Mouse (Mus musculus): ENCODE results near the gene Vmn2r87. TPM values are rescaled to one million over a fixed set of nuclear protein-coding genes. Genes with fewer than 3 reads are reported as not detected.
"Not testable (repeated sequence)": the region's sequence is repeated elsewhere in the genome, so short reads cannot be mapped to it uniquely, and the experiment has no call there.

The Vmn2r87 gene
- polyA plus RNA-seq, 1 experiment from 2014 or later: not detected

DNA sequence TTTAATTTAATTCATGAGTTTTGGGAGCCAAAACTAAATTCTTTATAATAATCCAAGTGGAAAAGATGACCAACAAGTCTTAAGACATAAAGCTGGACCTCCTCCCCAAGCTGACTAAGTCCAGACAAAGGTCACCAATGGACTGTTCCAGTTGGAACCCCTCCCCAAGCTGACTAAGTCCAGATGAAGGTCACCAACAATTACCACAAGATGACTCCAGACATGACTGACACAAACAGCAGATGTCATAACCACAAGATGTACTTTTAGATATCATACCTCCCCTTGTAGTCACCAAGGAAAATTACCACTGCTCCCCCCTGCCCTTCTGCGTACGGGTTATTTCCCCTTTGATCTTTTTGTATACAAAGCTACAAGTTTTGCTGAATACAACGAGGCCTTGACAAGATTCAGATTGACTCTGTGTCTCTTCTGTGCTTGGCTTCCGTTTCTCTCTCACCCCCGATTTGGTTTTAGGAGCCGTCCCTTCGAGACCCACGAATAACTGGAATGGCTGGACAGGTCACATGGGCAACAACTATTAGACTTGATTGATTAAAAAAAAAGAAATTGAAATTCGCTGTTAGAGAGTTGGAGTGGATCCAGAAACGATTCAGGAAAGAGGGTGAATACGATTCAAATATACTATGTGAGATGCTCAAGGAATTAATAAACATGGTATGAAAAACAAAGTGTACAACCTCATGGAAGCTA, 62.9 kb downstream of the Vmn2r87 start:
- not testable (repeated sequence) for H3K9me3 ChIP-seq (ENCODE audit: control insufficient read depth, low read length); H3K27ac ChIP-seq (ENCODE audit: low read depth); H3K4me3 ChIP-seq (ENCODE audit: low read depth, low read length); H3K9ac ChIP-seq (ENCODE audit: low read length); ATAC-seq (replicated peaks; ENCODE audit: low FRiP score, low TSS enrichment, low read depth); DNase-seq (ENCODE audit: low spot score); H3K27me3 ChIP-seq (replicated peaks; ENCODE audit: control insufficient read depth, insufficient read depth, low read length); H3K4me2 ChIP-seq (ENCODE audit: low read length); H3K36me3 ChIP-seq (ENCODE audit: control insufficient read depth, insufficient read depth, low read length); H3K4me1 ChIP-seq (replicated peaks; ENCODE audit: control insufficient read depth, insufficient read depth, low read length)
- 82% methylated on average over 11 of the region's 11 CpGs for WGBS

- not testable (repeated sequence) for H3K9me3 ChIP-seq (ENCODE audit: control insufficient read depth, low read length); ATAC-seq (replicated peaks; ENCODE audit: low FRiP score, low TSS enrichment, low read depth); DNase-seq (ENCODE audit: low spot score); H3K27me3 ChIP-seq (replicated peaks; ENCODE audit: control insufficient read depth, insufficient read depth, low read length); H3K27ac ChIP-seq (ENCODE audit: low read depth); H3K9ac ChIP-seq (ENCODE audit: low read length); H3K4me1 ChIP-seq (replicated peaks; ENCODE audit: control insufficient read depth, insufficient read depth, low read length); H3K36me3 ChIP-seq (ENCODE audit: control insufficient read depth, insufficient read depth, low read length); H3K4me2 ChIP-seq (ENCODE audit: low read length); H3K4me3 ChIP-seq (ENCODE audit: low read depth, low read length)
Observed at GRCm38 (mm10) chr10:130429603-130430002, 67.6 kb downstream of the Vmn2r87 start, which contains the start of gene Vmn2r85. Vmn2r85 (minus strand) TSS chr10:130429703.

DNA sequence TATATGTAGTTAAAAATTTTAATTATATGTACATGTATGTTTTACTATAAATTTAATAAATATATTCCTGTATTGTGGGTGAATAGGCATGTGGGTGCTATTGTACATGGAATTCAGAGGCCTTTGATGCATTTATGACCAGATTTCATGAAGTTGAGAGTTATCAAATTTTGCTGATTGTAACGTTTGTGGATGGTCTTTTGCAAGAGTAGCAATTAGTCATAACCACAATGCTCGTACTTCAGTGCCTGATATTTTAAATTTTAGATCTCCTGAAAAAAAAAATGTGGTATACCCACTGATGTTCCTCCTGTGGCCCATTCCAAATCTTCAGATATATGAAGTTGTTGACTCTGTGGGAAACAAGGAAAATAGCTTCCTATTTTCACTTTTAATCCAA, 74.8 kb downstream of the Vmn2r87 start:
- H3K27ac ChIP-seq (ENCODE audit: low read depth); H3K9me3 ChIP-seq (ENCODE audit: control insufficient read depth, low read length); H3K4me1 ChIP-seq (replicated peaks; ENCODE audit: control insufficient read depth, insufficient read depth, low read length); H3K4me3 ChIP-seq (ENCODE audit: low read depth, low read length); DNase-seq (ENCODE audit: low spot score); H3K4me2 ChIP-seq (ENCODE audit: low read length); H3K36me3 ChIP-seq (ENCODE audit: control insufficient read depth, insufficient read depth, low read length); H3K9ac ChIP-seq (ENCODE audit: low read length); H3K27me3 ChIP-seq (replicated peaks; ENCODE audit: control insufficient read depth, insufficient read depth, low read length); ATAC-seq (replicated peaks; ENCODE audit: low FRiP score, low TSS enrichment, low read depth): not testable (repeated sequence)
- 68% methylated on average over 2 of the region's 2 CpGs for WGBS

Other genes with a start within 250 kb of the Vmn2r87 start
- not detected in 2 replicates for gene Neurod4, start 217.2 kb downstream of the Vmn2r87 start, polyA plus RNA-seq (2014; fragmentation: Nextera tagmentation; extraction: Ambion mirVana)
- gene Tespa1, start 174.5 kb downstream of the Vmn2r87 start, polyA plus RNA-seq (2014; fragmentation: Nextera tagmentation; extraction: Ambion mirVana): 0.53 and 0.75 TPM in 2 replicates
- gene Vmn2r84, start 103.1 kb downstream of the Vmn2r87 start, polyA plus RNA-seq (2014; fragmentation: Nextera tagmentation; extraction: Ambion mirVana): not detected in 2 replicates
- not detected in 2 replicates for gene Vmn2r85, start 67.7 kb downstream of the Vmn2r87 start, polyA plus RNA-seq (2014; fragmentation: Nextera tagmentation; extraction: Ambion mirVana)
- not detected in 2 replicates for gene Vmn2r86, start 41.3 kb downstream of the Vmn2r87 start, polyA plus RNA-seq (2014; fragmentation: Nextera tagmentation; extraction: Ambion mirVana)

Data from intestine, embryonic 14.5 days (tissue).